Mouse (Mus musculus) liver (tissue): ENCODE data around the gene Ddx25.

Experiments used
- DNase-seq: peaks from one replicate; pipeline ENCODE4 v3.0.0-alpha.2; 2020; ENCODE audit warnings: mixed read lengths

The Ddx25 gene

DNA sequence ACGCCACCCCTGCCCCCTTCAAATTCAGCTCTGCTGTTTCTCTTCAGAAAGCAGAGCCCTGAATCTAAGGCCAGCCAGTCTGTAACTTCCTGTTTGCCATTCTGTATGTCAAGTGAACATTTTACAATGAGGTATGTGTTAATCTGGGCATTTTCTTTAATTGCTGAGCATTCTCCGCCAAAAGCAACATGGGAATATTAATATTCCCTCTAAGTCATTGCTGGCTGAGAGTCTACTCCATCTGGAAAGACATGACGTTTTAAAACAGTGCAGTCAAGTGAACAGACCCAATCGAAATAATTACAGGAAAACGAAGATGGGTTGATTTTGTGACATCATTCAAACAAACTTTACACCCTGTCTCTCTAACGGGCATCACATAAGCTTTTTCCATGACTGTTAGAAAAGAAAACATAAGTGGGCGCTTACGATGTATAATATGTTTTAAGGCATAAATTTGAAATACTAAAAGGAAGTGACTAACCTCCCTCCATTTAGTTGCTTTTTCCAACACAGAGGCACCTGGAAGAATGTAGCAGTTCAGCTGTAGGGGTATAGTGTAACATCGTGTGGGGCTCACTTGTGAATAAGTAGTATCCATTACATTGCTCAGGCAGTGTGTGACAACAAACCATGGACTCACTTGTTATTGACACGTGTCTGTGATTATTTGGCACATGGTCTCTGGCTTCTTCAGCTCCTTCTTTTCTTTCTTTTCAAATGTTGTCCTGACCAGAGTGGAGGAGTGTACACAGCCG lies 67.0 kb downstream of the Ddx25 start:
- no peak for DNase-seq

GRCm38 (mm10) chr9:35488496-35488895 lies 69.8 kb downstream of the Ddx25 start:
- no peak for DNase-seq
